Mouse (Mus musculus) midbrain, embryonic 15.5 days (tissue): ENCODE results near the gene Vmn1r9. TPM values are rescaled to one million over a fixed set of nuclear protein-coding genes. Genes with fewer than 3 reads are reported as not detected.
"Not testable (repeated sequence)": the region's sequence is repeated elsewhere in the genome, so short reads cannot be mapped to it uniquely, and the experiment has no call there.

Experiments
- ATAC-seq: fragments of 200-750 bp; cut with Nextera tagmentation; replicated peaks from 2 replicates; pipeline ENCODE4 v1.8.0; 2017; ENCODE audit warnings: moderate TSS enrichment
- H3K27ac ChIP-seq: fragments of 300-500 bp; sonication (generic); 2 replicates; pipeline ENCODE4 v1.5.1; 2015; ENCODE audit warnings: mild to moderate bottlenecking, inconsistent platforms
- H3K27me3 ChIP-seq: fragments of 300-500 bp; sonication (generic); replicated peaks from 2 replicates; pipeline ENCODE4 v1.6.1; 2015; ENCODE audit warnings: inconsistent platforms
- H3K36me3 ChIP-seq: fragments of 300-500 bp; sonication (generic); replicated peaks from 2 replicates; pipeline ENCODE4 v1.6.1; 2015; ENCODE audit warnings: inconsistent platforms
- H3K4me1 ChIP-seq: fragments of 300-500 bp; sonication (generic); 2 replicates; pipeline ENCODE4 v1.6.1; 2015; ENCODE audit warnings: inconsistent platforms
- H3K4me2 ChIP-seq: fragments of 300-500 bp; sonication (generic); 2 replicates; pipeline ENCODE4 v1.6.1; 2015; ENCODE audit warnings: inconsistent platforms, mild to moderate bottlenecking, moderate library complexity
- H3K4me3 ChIP-seq: fragments of 300-500 bp; sonication (generic); 2 replicates; pipeline ENCODE4 v1.5.1; 2015; ENCODE audit warnings: mild to moderate bottlenecking, inconsistent platforms
- H3K9ac ChIP-seq: fragments of 300-500 bp; sonication (generic); 2 replicates; pipeline ENCODE4 v1.6.1; 2015; ENCODE audit warnings: mild to moderate bottlenecking, inconsistent platforms
- H3K9me3 ChIP-seq: fragments of 300-500 bp; sonication (generic); 2 replicates; pipeline ENCODE4 v1.6.1; 2016; ENCODE audit warnings: inconsistent platforms
- WGBS: fragments of 180-500 bp; shearing (Covaris S2); methylation state at CpG from one replicate; pipeline ENCODE4 v1.1.7; 2015; ENCODE audit warnings: mixed read lengths; 5-methylcytosine and 5-hydroxymethylcytosine counted together
- polyA plus RNA-seq: library from polyadenylated mRNA; unstranded; fragments of >200 nt; fragmentation: Nextera tagmentation; extraction: Ambion mirVana; gene quantifications from 2 replicates; pipeline ENCODE4 v1.2.1, GENCODE M21; 2015

The Vmn1r9 gene
- not detected in 2 replicates for polyA plus RNA-seq

- no peak within 1 kb of the TSS for H3K4me3 ChIP-seq
- H3K4me2 ChIP-seq = no peak within 1 kb of the TSS
- H3K4me1 ChIP-seq = no peaks in the 10 kb centered on the region
- WGBS = 87% methylated on average over 2 of the region's 2 CpGs
- no peaks in the 10 kb centered on the region for H3K27me3 ChIP-seq
- no peak within 1 kb of the TSS for H3K9ac ChIP-seq
- no peak within 1 kb of the TSS for H3K27ac ChIP-seq
- no peak for ATAC-seq
- no peaks in the 10 kb centered on the region for H3K9me3 ChIP-seq
- H3K36me3 ChIP-seq = no peaks in the 10 kb centered on the region
Observed at GRCm38 (mm10) chr6:57066487-57066886, at the start of gene Vmn1r9. Gene Vmn1r9 (plus strand): TSS chr6:57066787.

GRCm38 (mm10) chr6:57025224-57025623 lies 41.4 kb upstream of the Vmn1r9 start, which contains the start of gene Vmn1r7:
Gene Vmn1r7 (minus strand): TSS chr6:57025324.
- H3K9me3 ChIP-seq, H3K27me3 ChIP-seq, ATAC-seq, H3K4me2 ChIP-seq, H3K36me3 ChIP-seq, H3K9ac ChIP-seq, H3K27ac ChIP-seq, H3K4me1 ChIP-seq, H3K4me3 ChIP-seq: not testable (repeated sequence)
- WGBS = 80% methylated on average over 2 of the region's 2 CpGs

DNA sequence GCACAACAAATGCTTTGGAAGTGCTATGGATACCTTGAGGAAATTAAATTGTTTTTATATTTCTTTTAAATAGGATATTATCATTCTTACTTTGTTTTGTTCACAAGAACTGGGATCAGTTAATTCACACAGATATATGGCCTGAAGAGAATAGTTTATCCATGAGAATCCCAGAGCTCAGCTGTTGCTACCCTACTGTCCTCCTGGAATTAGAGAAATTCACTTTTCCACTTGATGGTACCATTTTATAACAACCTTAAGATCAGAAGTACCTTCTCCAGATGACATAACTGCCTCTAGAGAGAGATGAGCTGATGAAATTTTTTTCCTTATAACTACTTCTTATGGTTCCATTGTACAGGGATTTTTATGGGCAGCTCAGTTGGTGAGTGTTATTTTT lies 34.6 kb upstream of the Vmn1r9 start, which contains the start of gene Vmn1r8:
TSS of gene Vmn1r8 (plus strand) at position 301 of the 400 bp plus-strand sequence.
- Histone ChIP-seq H3K4me2 (no peak within 1 kb of the TSS), H3K36me3 (no peaks in the 10 kb centered on the region), H3K4me1 (no peaks in the 10 kb centered on the region), H3K9me3 (no peaks in the 10 kb centered on the region), H3K27me3 (no peaks in the 10 kb centered on the region), H3K27ac (no peak within 1 kb of the TSS), H3K9ac (no peak within 1 kb of the TSS), H3K4me3 (no peak within 1 kb of the TSS)
- no peak for ATAC-seq

DNA sequence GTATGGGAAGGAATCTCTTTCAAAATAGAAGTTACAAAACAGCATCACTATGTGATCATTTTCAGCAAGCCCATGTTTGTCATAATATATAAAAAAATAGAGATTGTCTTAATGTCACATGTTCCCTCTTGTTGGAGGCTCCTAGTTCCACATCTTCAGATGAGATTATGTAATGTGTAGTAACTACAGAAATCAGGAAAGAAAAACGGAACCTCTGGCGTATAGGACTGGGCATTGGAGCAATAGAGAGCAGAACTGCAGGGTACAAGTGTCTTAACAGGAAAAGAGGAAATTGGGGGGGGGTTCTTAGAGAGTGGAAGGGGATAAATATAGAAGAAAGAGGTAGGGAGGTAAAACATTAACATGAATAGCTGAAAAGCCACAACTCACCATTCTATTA lies 31.9 kb upstream of the Vmn1r9 start:
- no peak overlapping the region for H3K4me3 ChIP-seq
- no peaks in the 10 kb centered on the region for H3K27me3 ChIP-seq
- WGBS = 90% methylated on average over 2 of the region's 2 CpGs
- no peak overlapping the region for H3K4me2 ChIP-seq
- H3K9me3 ChIP-seq = no peaks in the 10 kb centered on the region
- no peak overlapping the region for H3K9ac ChIP-seq
- H3K4me1 ChIP-seq = no peaks in the 10 kb centered on the region
- H3K27ac ChIP-seq = no peak overlapping the region
- no peak for ATAC-seq
- H3K36me3 ChIP-seq = no peaks in the 10 kb centered on the region

DNA sequence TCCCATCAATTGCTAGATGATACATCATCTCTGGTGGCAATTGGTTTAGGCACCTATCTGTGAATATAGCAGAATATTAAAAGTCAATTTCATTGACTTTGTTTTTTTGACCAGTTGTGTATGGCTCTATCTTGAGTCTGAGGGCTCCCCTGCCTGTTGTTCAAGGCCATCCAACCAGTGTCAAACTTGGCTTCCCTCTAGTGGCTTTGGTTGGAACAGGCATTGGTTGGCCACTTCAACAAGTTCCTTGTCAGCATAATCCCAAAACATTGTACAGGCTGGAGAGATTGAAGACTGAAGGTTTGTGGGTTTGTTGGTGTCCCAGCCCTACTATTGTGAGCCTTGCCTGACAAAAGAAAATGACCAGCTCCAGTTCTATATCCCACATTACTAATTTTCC lies 2.9 kb upstream of the Vmn1r9 start:
- no peak overlapping the region for H3K27ac ChIP-seq
- no peaks in the 10 kb centered on the region for H3K27me3 ChIP-seq
- H3K9me3 ChIP-seq = no peaks in the 10 kb centered on the region
- no peak overlapping the region for H3K9ac ChIP-seq
- H3K36me3 ChIP-seq = no peaks in the 10 kb centered on the region
- no peak for ATAC-seq
- no peaks in the 10 kb centered on the region for H3K4me1 ChIP-seq
- no peak overlapping the region for H3K4me3 ChIP-seq
- no peak overlapping the region for H3K4me2 ChIP-seq

- no peak for ATAC-seq
- Histone ChIP-seq H3K4me1 (no peaks in the 10 kb centered on the region), H3K4me2 (no peak overlapping the region), H3K4me3 (no peak overlapping the region), H3K27ac (no peak overlapping the region), H3K27me3 (no peaks in the 10 kb centered on the region), H3K36me3 (no peaks in the 10 kb centered on the region), H3K9me3 (no peaks in the 10 kb centered on the region), H3K9ac (no peak overlapping the region)
- 69% methylated on average over 1 of the region's 1 CpGs for WGBS
Observed at GRCm38 (mm10) chr6:57106358-57106757, 39.8 kb downstream of the Vmn1r9 start.

DNA sequence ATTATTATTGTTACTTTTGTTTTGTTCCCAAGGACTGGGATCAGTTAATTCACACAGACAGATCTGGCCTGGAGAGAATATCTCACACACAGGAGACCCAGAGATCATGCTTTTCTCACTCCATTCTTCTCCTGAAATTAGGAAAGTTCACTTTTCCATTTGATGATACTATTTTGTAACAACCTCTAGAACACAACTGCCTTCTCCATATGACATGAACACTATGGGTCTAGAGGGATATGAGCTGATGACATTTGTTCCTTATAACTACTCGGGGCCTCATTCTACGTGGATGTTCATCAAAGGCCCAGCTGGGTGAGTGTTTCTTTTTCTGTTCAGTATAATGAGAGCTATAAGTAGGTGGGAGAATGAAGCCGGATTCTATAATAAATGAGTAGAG lies 42.6 kb downstream of the Vmn1r9 start, which contains the start of gene Vmn1r10:
TSS of gene Vmn1r10 (plus strand) at position 301 of the 400 bp plus-strand sequence.
- H3K9me3 ChIP-seq = no peaks in the 10 kb centered on the region
- no peaks in the 10 kb centered on the region for H3K27me3 ChIP-seq
- H3K9ac ChIP-seq = no peak within 1 kb of the TSS
- no peak within 1 kb of the TSS for H3K27ac ChIP-seq
- ATAC-seq = no peak
- no peaks in the 10 kb centered on the region for H3K36me3 ChIP-seq
- H3K4me1 ChIP-seq = no peaks in the 10 kb centered on the region
- H3K4me2 ChIP-seq = no peak within 1 kb of the TSS
- WGBS = 91% methylated on average over 3 of the region's 3 CpGs
- H3K4me3 ChIP-seq = no peak within 1 kb of the TSS

Other genes with a start within 250 kb of the Vmn1r9 start
- 31.9 and 33.3 TPM in 2 replicates for gene Fkbp9, start 234.7 kb upstream of the Vmn1r9 start, polyA plus RNA-seq
- 163 and 169 TPM in 2 replicates for gene Nt5c3, start 142.9 kb upstream of the Vmn1r9 start, polyA plus RNA-seq
- 0.50 and 0.61 TPM in 2 replicates for gene Vmn1r4, start 142.8 kb upstream of the Vmn1r9 start, polyA plus RNA-seq
- not detected in 2 replicates for gene Vmn1r5, start 96.5 kb upstream of the Vmn1r9 start, polyA plus RNA-seq
- gene Vmn1r6, start 69.5 kb upstream of the Vmn1r9 start, polyA plus RNA-seq = not detected in 2 replicates
- not detected in 2 replicates for gene Vmn1r7, start 41.5 kb upstream of the Vmn1r9 start, polyA plus RNA-seq
- not detected in 2 replicates for gene Vmn1r8, start 34.5 kb upstream of the Vmn1r9 start, polyA plus RNA-seq
- not detected in 2 replicates for gene Vmn1r10, start 42.7 kb downstream of the Vmn1r9 start, polyA plus RNA-seq
- gene Vmn1r11, start 66.7 kb downstream of the Vmn1r9 start, polyA plus RNA-seq = not detected in 2 replicates
- gene Vmn1r12, start 90.1 kb downstream of the Vmn1r9 start, polyA plus RNA-seq = not detected in 2 replicates
- gene Vmn1r13, start 136.5 kb downstream of the Vmn1r9 start, polyA plus RNA-seq = not detected in 2 replicates
- gene Vmn1r14, start 164.9 kb downstream of the Vmn1r9 start, polyA plus RNA-seq = not detected in 2 replicates
- gene Vmn1r15, start 191.2 kb downstream of the Vmn1r9 start, polyA plus RNA-seq = not detected in 2 replicates